Mouse (Mus musculus): ENCODE measurements around the gene Ecd.

Gene Ecd

GRCm38 (mm10) chr14:20347991-20348541 is at the start of gene Ecd, which contains the start of gene Fam149b:
Ecd (minus strand) TSS chr14:20348121.
Fam149b (plus strand) TSS chr14:20348162.
- DNase-seq (ENCODE audit: extremely low read depth, low read depth, low spot score), result peak; percentile 65

DNA sequence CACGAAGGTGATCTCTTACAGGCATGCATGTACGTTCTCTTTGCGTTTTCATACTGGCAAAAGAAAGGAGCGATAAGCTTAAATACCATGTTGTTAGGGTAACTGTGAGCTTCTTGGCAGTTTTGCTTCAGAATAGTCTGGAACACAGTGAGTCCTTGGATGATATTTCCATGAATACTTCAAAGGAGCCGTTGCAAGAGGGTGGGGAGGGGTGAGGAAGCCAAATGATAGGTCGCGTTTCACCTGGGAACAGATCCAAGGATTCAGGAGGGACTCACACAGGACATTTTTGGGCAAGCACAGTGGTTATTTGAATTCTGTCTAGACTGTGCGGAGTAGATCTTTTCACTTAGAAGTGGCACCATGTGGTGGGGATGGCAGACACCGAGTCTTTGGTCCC is 49.3 kb upstream of the Ecd start:
- no peak for DNase-seq (ENCODE audit: extremely low read depth, low read depth, low spot score)

DNA sequence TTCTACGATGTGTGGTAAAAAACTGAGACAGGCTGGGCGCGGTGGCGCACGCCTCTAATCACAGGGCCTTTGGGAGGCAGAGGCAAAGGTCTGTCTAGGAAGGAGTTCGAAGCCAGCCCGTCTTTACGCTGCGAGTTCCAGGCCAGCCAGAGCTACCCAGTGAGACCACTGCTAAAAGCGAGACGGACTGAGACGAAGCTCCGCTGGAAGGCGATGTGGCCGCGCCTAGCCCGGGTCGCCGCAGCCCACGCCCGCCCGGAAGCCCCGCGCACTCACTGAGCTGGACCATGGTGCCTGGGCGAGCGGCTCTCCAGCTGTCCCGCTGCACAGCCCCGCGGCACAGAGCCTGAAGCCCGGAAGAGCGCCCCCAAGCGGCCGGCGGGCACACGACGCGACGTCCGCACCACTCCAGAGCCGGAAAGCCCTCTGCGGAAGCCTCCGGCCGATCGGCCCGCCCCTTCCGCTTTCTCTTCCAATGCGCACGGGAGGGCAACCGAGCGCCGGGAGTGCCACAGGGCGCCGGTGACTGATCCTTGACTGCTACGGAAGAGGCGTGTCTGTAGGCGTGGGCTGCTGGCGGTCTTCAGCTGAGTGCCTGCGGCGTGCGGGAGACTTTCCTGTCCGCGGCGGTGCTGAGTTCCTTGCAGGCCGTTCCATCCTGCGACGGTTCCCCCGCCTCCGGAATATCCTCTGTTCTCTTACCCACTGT is 45.4 kb upstream of the Ecd start, which contains the start of gene Mrps16:
TSS of gene Mrps16 (minus strand) at position 430 of the 709 bp plus-strand sequence.
- peak; percentile 37 for DNase-seq (ENCODE audit: extremely low read depth, low read depth, low spot score)

DNA sequence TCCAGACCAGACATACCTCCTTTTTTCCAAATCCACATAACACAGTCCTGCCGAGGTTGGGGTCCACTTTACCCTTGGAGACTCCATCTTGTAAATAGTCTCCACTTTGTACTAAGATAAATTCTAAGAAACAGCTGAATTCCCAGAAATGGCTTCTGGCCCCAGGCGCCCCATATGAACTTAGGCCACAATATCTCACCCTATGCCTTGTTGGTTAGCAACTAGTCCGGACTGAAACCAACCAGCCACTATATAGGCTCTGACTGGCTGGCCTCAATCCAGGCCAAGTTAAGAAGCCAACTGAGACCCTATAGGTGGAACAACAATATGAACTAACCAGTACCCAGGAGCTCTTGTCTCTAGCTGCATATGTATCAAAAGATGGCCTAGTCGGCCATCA is 44.4 kb upstream of the Ecd start:
- DNase-seq (ENCODE audit: extremely low read depth, low read depth, low spot score), result no peak

DNA sequence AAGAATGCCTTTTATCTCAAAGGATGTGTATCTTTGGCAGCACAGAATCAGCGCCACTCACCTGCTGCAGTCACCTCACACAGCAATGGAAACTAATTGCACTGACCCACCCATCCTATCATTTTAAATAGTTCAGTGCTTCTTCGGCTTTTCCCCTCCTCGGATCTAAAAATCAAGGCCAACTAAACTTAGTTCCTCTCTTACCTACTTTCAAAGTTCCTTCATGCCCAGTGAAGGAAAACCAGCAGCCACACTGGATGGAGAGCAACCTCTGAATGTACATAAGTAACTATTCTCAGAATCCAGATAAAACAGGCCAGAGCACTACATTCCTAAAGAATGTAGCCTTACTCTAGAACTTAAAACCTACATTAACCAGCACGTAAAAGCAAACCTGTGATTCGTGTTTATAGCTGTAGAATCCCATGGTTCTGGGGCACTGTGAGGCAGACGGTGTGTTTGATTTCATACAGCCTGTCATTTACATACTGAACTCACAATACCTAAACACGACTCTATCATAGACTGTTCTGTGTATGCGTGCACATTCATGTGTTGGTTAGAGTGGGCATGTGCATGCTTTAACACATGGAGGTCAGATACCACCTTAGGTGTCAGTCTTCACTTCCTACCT is 41.6 kb upstream of the Ecd start:
- no peak for DNase-seq (ENCODE audit: extremely low read depth, low read depth, low spot score)

- no peak for DNase-seq (ENCODE audit: extremely low read depth, low read depth, low spot score)
Observed at GRCm38 (mm10) chr14:20388441-20389129, 40.7 kb upstream of the Ecd start, which contains the start of gene Dnajc9. Dnajc9 (minus strand) TSS chr14:20388910.

DNA sequence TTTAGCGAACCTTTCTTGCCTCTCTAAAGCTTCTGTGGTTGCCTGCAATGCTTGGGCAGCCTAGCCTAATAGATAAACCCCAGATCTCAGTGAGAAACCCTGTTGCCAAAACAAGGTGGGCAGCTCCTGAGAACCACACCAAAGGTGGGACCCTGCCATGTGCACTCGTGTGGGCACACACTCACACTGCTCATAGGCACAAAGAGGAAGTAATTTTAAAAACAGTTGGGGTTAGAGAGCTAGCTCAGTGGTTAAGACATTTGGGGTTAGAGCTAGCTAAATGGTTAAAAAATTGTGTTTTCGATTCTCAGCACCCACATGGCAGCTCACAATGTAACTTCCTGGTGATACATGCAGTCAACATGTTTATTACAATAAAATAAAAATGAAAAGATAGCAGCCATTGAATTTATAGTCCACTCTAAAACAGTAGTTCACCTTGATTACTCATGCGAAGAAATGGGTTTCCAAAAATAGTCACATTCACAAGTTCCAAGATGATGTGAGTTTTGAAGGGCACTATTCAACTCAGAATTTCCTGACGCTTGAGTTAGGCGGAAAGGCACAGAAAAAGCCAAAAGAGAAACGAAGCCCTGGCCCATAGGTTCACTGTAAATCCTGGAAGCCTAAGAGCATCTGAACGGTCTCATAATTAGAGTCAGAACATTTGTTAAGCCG is 32.0 kb upstream of the Ecd start:
- DNase-seq (ENCODE audit: extremely low read depth, low read depth, low spot score), result no peak

DNA sequence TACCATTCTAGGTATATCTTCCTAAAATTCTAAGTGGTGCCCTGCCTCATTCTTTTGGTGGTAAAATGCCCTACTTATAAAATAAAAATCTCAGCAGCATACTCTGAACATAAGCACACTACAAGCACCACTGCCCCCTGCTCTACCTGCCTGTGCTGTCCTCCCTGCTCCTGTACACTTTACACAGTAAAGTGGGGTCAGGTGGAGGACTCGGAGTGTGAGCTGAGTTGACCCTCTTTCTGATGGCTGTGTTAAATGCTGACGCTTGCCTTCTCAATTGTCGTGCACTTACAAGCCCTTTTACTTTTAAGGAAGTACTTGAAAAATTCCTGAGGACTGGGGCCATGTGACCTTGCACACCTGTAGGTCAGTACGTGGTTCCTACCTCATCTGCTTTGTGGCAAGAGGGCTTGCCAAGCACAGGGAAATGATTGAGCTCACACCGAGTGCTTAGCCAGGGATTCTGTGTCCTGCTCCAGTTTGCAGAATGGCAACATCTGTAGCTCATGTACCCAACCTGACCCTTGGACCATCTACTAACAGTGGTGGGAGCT is 31.2 kb upstream of the Ecd start:
- DNase-seq (ENCODE audit: extremely low read depth, low read depth, low spot score), result no peak

DNA sequence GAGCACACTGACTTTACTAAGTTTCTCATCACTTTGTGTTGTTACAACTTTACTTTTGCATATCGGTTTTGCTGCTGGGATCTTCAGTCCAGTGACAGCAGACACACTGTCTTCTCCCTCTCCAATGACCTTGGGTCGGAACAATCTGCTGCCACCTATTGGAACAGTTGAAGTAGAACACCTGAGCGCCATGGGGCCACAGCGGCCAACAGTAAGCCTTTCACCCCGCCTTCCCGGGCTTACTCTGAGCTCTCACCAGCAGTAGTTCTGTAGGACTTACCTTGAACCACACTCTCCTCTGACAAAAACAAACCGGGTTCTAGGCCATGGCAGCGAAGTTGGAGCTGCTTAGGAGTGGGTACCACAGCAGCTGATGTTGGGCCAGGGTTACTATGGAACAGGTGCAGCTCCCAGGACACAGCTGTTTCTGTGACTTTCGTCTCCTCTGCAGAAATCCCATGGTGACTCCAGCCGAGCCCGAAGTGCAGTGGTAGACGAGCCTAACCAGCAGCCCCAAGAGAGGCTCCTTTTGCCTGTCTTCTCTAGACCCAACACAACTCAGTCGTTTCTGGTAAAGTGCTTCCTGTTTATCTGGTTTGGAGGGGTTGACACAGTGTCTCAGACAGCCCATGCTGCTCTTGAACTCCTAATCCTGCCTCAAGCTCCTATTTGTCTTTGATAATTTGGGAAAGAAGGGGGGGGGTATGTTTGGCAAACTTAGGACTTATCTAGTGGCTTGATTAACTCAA is 30.6 kb upstream of the Ecd start:
- DNase-seq (ENCODE audit: extremely low read depth, low read depth, low spot score), result no peak

DNA sequence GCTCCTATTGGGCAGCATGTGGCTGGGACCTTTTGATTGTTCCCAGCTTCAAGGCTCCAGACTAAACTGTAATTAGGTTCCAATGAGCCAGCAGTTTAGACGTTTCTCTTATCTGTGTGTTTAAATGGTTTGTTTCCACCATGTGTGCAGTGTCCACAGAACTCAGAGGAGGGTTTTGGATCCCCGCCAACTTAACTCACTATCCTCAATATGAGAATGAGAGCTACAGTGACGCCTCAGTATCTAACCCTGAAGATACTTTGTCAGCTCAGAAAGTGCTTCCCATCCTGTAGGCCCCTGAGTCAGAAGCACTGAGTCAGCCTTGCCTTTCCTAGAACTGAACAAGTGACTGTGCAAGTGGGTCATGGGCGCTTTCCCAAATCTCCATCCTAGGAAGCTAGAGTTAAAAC is 29.2 kb upstream of the Ecd start:
- no peak for DNase-seq (ENCODE audit: extremely low read depth, low read depth, low spot score)

DNA sequence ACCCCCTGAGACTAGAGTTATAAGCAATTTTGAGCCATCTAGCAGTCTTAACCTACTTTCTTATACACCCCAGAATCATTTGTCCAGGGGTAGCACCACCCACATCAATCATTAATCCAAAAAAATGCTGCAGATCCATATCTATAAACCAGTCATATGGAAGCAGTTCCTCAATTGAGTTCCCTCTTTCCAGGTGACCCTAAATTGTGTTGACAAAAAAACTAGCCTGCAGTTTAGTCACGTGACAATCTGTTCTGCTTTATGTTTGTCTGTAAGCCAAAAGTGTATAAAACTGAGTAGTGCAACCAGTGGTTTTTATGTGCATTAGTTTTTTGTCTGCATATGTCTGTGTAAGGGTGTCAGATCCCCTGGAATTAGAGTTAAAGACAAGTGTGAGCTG is 23.9 kb upstream of the Ecd start:
- DNase-seq (ENCODE audit: extremely low read depth, low read depth, low spot score), result no peak

DNA sequence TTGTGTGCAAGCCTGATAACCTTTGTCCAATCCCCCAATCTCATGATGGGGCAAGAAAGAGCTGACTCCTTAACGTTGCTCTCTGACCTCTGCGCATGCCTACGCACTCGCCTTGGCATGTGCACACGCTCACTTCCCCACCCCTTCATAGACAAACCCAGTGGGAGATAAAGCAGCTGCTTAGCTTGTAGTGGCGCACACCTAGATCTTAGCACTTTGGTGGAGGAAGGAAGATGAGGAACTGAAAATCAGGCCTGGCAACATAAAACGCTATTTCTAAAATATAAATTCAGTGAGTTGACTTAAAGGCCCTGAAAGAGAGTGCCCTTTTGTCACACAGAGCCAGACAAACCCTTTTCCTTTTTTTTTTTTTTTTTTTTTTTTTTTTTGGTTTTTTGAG is 22.9 kb upstream of the Ecd start:
- DNase-seq (ENCODE audit: extremely low read depth, low read depth, low spot score), result no peak

GRCm38 (mm10) chr14:20368271-20368670 is 20.4 kb upstream of the Ecd start:
- no peak for DNase-seq (ENCODE audit: extremely low read depth, low read depth, low spot score)

DNA sequence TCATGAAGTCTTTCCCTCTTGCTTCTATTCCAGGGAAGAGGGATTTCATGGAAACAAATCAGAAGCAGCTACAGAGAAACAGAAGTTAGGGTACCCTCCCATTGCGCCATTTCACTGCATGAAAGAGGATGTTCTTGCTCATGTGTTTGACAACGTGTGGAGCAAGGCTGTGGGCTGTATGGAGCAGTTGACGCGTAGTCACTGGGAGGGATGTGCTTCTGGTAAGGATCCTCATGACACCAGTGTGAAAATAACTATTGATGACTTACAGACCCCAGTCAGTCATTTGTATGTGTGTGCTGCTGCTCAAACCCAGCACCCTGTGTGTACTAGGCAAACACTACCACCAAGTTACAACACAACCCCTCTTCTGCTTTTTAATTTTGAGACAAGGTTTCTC is 15.3 kb upstream of the Ecd start:
- DNase-seq (ENCODE audit: extremely low read depth, low read depth, low spot score), result no peak

DNA sequence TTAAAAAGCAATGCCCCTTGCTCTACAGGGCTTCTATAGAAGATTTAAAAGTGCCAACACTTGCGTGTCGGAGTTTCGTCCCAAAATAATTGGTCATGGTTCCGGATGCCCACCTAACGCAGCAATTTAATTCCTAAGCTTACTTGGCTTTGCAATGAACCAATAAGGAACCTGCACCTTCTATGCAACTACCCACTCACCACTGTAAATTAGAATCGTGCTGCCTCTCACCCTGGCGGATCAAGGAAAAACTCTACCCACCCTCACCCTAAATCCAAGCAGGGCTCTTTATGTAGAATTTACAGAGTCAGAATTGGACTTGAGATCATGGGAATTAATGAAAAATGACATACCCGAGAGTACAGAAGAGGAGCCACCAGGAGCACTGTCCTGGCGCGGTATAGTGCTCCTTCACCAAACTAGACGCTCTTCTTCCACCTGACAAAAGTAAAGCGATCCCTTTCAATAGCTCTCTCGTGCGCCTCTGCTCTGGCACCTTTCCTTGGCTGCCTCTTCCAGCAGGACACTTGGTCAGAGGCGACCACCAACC is 405 bp downstream of the Ecd start:
- DNase-seq (ENCODE audit: extremely low read depth, low read depth, low spot score), result peak; percentile 7

DNA sequence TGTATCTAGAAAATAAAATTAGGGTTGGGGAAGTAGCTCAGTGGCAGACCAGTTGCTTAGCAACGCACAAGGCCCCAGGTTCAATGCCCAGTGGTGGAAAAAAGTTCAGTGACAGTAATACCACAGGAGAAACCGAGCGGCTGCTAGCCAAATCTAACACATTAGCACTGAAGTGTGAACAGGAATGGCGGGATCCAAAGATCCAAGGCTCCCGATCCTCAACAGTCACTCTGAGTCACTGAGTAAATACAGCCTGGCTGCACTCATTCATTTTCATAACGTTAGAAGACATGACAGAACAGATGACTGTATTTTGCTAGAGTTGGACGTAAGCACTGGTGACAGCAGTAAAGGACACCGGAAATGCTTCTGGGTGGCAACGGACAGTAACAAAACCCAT is 2.0 kb downstream of the Ecd start:
- DNase-seq (ENCODE audit: extremely low read depth, low read depth, low spot score), result no peak

DNA sequence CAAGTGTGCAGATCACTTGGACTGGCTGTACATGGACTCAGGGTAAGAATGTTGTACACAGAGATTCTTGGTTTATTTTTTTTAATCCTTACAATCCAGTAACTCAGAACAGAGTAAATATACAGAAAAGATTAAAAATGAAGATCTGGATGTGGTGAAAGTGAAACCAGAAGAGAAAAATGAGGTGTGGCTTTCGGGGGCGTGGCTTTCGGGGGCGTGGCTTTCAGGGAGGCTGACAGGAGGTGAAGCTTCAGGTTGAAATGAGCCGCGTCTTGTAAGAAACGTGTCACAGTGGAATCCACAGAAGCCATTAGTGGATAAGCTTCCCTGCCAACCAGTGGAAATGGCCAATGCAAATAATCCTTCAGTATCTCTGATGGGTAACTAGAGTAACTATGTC is 7.1 kb downstream of the Ecd start:
- DNase-seq (ENCODE audit: extremely low read depth, low read depth, low spot score), result no peak

GRCm38 (mm10) chr14:20340149-20340548 is 7.8 kb downstream of the Ecd start:
- no peak for DNase-seq (ENCODE audit: extremely low read depth, low read depth, low spot score)

DNA sequence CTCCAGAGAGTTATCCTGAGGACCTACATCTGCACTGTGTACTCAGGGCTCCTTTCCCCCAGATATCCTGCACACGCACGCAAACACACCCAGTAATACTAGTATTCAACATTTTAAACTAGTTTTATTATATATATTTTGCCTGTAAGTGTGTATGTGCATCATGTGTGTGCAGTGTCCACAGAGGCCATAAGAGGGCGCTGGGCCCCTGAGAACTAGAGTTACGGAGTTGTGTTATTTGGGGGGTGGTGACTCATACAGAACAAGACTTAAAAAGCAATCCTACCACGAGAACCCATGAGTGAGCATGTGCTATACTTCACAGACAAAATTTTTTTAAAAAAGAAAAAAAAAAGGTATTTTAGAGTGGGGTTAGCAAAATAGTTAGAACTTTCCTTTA is 8.5 kb downstream of the Ecd start:
- no peak for DNase-seq (ENCODE audit: extremely low read depth, low read depth, low spot score)

DNA sequence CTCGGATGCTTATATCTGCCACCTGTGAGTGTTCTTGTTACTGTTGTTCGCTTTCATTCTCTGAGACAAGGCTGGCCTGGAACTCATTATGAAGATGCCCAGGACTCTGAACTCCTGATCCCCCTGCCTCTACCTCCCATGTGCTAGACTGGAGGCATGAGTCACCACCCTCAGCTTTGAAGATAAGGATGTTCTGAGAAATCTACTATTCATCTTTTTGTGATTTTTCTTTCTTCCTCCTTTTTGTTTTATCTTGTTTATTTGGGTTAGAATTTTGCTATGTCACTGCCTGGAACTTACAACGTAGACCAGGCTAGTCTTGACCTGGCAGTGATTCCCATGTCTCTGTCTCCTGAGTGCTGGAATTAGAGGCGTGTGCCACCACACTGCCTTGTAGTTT is 16.6 kb downstream of the Ecd start:
- no peak for DNase-seq (ENCODE audit: extremely low read depth, low read depth, low spot score)
